Mouse (Mus musculus): ENCODE measurements at regions not wholly inside any gene's neighbourhood (a gene's known extent, or its start where the extent isn't known, plus 50 kb on each side); places are given as distances from the start of the nearest gene placed in this dataset.

DNA sequence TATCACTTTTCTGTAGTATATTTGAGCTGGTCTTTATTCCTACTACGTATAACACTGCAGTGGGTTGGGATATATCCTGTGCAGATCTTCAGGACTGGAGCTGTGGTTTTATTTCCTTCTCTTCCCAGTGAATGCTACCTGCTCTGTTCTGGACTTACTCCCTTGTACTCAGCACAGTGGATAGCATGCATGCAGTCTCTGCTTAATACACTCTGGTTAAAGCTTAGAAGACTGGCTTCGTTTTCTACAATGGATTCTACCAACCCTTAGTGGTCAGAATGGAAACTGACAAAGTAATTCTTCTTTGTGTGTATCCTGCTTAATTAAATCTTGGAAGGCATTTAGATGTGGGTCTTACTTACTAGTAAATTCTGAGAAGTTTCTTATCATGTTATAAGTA, 292.3 kb downstream of the 1700017N19Rik start:
- DNase-seq (ENCODE audit: low spot score in 2 of 2), result no peak

DNA sequence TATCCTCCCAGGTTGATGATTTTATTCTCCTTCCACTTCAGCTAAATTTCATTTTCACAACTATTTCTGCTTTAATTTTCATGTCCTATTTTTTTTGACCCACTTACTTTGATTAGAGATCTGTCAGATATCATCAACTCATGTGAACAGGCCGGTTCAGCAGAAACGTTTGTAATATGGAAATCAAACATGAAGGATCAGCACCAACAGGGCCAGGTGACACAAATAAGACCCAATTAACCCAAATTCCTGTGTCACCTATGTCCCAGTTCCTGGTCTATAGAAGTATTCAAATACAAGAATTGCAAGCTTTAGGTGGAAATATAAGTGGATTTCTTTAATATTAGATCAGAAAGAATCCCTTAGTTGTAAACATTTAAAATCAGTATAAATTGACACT, 332.7 kb downstream of the 1700017N19Rik start:
- no peak for DNase-seq (ENCODE audit: low spot score in 2 of 2)

DNA sequence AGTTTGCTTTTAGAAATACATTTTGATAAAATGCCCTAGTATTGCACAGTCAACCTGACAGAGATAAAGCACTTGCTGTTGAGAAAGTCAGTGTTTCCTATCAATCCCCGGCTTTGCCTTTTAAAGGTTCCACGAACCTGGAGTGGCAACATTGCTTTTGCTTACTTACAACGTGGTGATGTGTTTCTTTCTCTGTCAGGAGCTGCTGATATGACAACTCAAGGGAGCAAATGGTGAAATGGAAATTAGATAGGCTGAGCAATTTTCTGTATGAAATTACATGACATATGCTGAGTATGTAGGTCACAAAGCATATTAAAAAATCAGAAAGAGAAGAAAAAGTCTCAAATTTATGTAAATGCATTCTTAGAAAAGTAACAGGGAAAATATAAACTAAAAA, 336.8 kb downstream of the 1700017N19Rik start:
- DNase-seq (ENCODE audit: low spot score in 2 of 2), result no peak

DNA sequence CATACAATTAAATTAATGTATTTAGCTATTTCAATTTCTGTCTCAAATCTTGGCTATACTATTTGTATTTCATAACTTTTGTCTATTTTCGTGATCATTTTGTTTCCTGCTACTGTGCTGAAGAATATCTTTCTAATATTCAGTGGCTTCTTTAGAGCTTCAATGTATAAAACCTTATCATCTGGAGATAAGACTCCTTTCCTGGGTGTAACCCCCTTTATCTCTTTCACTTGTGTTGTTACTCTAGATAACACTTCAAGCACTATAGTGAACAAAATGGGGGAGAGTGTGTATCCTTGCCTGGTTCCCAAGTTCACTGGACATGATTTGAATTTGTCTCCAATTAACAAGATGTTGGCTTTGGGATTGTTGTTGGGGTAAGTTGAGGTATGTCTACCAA, 341.5 kb downstream of the 1700017N19Rik start:
- DNase-seq (ENCODE audit: low spot score in 2 of 2), result no peak

DNA sequence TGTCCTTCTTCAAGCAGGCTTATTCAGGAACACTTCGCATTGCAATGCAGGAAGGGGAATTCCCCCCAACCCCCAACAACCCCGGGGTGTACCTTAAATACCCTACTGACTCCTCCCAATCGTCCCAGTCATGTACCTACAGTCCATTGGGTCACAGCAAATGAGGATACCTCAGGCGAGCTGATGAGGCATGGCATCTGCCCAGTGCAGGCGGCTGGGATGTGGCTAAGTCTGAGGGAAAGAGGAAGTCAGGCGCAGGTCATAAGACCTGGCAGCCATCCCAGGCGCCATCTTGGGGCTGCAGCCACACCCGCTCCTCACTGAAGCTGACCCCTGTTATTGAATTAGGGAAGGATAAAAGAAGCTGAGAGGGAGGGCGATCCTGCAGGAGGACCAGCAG, 368.1 kb downstream of the 1700017N19Rik start:
- no peak for DNase-seq (ENCODE audit: low spot score in 2 of 2)

DNA sequence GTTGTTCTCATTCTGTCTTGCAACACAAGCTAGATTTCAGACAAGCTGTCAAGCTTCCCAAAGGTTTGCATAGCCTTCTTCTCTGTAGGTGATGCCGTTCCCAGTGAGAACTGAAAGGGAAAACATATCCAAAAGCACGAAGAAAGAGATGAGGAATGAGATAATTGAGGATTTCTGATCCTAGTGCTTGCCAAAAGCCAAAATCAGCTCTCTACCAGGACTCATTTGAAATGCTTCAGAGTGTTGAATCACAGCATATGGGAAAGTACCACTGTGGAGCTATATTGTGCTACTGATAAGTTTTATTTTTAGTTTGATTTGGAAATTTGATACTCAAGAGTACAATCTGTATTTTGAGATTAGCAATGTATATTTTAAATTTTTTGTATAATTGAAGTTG, 413.2 kb downstream of the 1700017N19Rik start:
- DNase-seq (ENCODE audit: low spot score in 2 of 2), result no peak

DNA sequence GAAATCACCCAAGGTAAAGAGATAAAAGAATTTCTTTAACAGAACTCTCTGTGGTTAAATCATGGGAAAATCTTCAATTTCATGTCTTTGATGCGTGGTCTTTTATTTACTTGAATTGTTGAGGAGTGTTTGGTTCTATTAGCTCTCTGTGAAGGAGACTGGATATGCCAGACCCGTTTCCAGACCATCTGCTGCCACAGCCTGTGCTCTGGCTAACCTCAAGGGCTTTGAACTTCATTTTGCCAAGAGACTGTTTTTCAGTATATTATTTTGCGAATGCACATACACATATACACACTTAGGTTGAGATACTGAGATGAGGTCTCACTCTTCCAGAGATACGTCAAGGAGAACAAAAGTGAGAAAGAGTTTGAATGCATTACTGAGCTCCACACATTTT, 414.4 kb downstream of the 1700017N19Rik start:
- no peak for DNase-seq (ENCODE audit: low spot score in 2 of 2)

DNA sequence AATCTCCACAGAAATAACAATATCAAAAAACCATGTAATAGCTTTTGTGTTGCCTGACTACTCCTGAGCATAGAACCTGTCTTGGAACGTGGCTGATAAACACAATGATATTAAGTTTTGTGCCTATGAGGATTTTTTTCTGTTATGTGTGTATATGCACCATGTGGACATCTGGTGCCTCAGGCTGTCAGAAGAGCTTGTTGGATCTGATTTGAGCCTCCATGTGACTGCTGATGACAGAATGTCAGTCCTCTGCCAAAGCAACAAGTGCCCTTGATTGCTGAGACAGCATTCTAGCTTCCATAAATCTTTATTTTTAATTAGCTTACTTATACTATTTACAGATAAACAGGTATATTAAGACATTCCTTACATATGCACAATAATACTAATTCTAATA, 425.1 kb downstream of the 1700017N19Rik start:
- DNase-seq (ENCODE audit: low spot score in 2 of 2), result no peak

DNA sequence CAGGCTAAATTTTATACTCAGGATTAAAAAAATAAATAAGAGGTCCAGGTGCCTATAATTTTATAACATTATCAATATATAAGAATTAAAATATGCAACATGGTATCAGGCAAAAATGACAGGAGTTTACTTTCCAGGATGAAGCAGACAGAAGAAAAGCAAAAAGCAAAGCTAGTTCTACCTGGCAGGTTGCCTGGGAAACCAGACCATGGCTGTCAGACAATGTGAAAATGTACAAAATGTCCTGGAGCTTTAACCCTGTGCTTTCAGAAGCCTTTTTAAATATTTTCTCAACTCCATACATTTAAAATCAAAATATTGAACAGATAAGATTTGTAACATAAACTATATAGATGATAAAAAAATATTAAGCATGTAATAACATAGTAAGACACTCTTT, 448.3 kb downstream of the 1700017N19Rik start:
- no peak for DNase-seq (ENCODE audit: low spot score in 2 of 2)

DNA sequence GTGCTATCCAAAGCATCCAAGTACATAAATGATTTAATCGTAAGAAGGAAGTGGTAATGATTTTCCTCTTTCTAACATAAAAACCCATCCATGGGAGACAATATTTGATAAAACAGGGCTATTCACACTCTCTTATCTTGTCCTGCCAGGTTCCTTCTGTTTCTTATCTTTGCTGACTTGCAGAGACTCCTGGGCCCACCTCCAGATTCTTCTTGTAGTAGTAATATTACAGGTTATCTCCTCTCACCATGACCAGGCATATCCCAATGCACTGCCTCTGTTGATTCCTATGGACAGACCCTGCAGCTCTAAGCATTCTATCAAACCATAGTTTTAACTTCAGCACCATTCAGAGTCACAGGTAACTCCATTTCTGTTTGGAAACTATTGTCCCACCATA, 448.8 kb downstream of the 1700017N19Rik start:
- DNase-seq (ENCODE audit: low spot score in 2 of 2), result no peak

Data from spleen, postnatal 4 days (tissue).